Mouse (Mus musculus) left cerebral cortex, adult 2 months (tissue): ENCODE results near the gene Rusc1. TPM values are rescaled to one million over a fixed set of nuclear protein-coding genes. Genes with fewer than 3 reads are reported as not detected.
"Not testable (repeated sequence)": the region's sequence is repeated elsewhere in the genome, so short reads cannot be mapped to it uniquely, and the experiment has no call there.

ENCODE experiments used
- DNase-seq, 2 experiments: peaks; one replicate each; pipeline ENCODE4 v3.0.0; 2021 to 2022; ENCODE audit warnings: low spot score in 2 of 2, mixed read lengths in 1 of 2; ENCODE audit errors: extremely low spot score in 1 of 2
- H3K27ac ChIP-seq: fragments of 200-600 bp; 2 replicates; pipeline ENCODE4 v1.8.1; 2022
- H3K4me3 ChIP-seq: fragments of 200-600 bp; 2 replicates; pipeline ENCODE4 v1.8.1; 2022
- CTCF ChIP-seq: fragments of 200-600 bp; IDR thresholded peaks from 2 replicates; pipeline ENCODE4 v1.8.1; 2022; ENCODE audit warnings: antibody characterized with exemption, mild to moderate bottlenecking, moderate library complexity
- intact Hi-C: fragments of 180-260 bp; cut with DNase I; formaldehyde crosslinking; loops from one replicate; pipeline ENCODE4 v1.15.1; 2025
- total RNA-seq, 2 experiments: library from RNA; stranded (reverse); gene quantifications; 2 replicates each; pipeline ENCODE4 v1.2.3; 2021

The Rusc1 gene
- total RNA-seq, 2 experiments from 2014 or later = 189 to 199 TPM

GRCm38 (mm10) chr3:89091811-89092508 is 1.2 kb downstream of the Rusc1 start:
- DNase-seq = no peak
- Histone ChIP-seq H3K27ac (peak overlapping the region; percentile 96), H3K4me3 (peak overlapping the region; percentile 86)
- intact Hi-C loops = loop anchor here (2.0 kb wide), 2 partner anchors 73 to 123 kb away; partner anchors contain the start of genes Clk2 and Thbs3
- TF ChIP-seq CTCF = no peak

- peak; percentile 84 to 90 for DNase-seq
- Histone ChIP-seq H3K27ac (peak overlapping the region; percentile 96), H3K4me3 (peak overlapping the region; percentile 86)
- peak; percentile 93 for TF ChIP-seq CTCF
- intact Hi-C loops = loop anchor here (2.0 kb wide), 1 partner anchor 74 kb away; the partner anchor contains the start of gene Clk2
These were observed 2.1 kb downstream of the Rusc1 start for GRCm38 (mm10) chr3:89090694-89091655.

- intact Hi-C loops = loop anchor here (2.0 kb wide), 1 partner anchor 75 kb away; the partner anchor contains the start of gene Clk2
- TF ChIP-seq CTCF = no peak
These were observed 3.1 kb downstream of the Rusc1 start for GRCm38 (mm10) chr3:89089882-89090591.

GRCm38 (mm10) chr3:89088974-89089373 is 4.1 kb downstream of the Rusc1 start:
- Histone ChIP-seq H3K4me3 (peak overlapping the region; percentile 86), H3K27ac (no peak overlapping the region)
- intact Hi-C loops = no loop called here
- no peak for TF ChIP-seq CTCF
- no peak for DNase-seq

More at GRCm38 (mm10) chr3:89089882-89090591, 3.1 kb downstream of the Rusc1 start:
- peak; percentile 82 to 83 for DNase-seq
- H3K27ac ChIP-seq = peak overlapping the region; percentile 96
- H3K4me3 ChIP-seq = peak overlapping the region; percentile 86

GRCm38 (mm10) chr3:89087338-89088110 is 5.6 kb downstream of the Rusc1 start:
- H3K27ac ChIP-seq = 0 out of 2 replicates have a peak overlapping the region, but pooled peaks have one; percentile 30
- intact Hi-C loops = no loop called here
- TF ChIP-seq CTCF = peak; percentile 83
- peak; percentile 74 for DNase-seq
- no peak overlapping the region for H3K4me3 ChIP-seq

- DNase-seq = no peak
- no peak for TF ChIP-seq CTCF
- intact Hi-C loops = no loop called here
- peak overlapping the region; percentile 62 for H3K27ac ChIP-seq
- H3K4me3 ChIP-seq = no peak overlapping the region
These were observed 8.4 kb downstream of the Rusc1 start for GRCm38 (mm10) chr3:89084654-89085190.

- H3K4me3 ChIP-seq = no peak overlapping the region
- no peak for TF ChIP-seq CTCF
- no peak for DNase-seq
- peak overlapping the region; percentile 62 for H3K27ac ChIP-seq
- intact Hi-C loops = no loop called here
These were observed 9.0 kb downstream of the Rusc1 start for GRCm38 (mm10) chr3:89084133-89084532.

- H3K27ac ChIP-seq, DNase-seq, intact Hi-C loops, H3K4me3 ChIP-seq: not testable (repeated sequence)
These were observed 10.8 kb downstream of the Rusc1 start for GRCm38 (mm10) chr3:89082287-89082686.

GRCm38 (mm10) chr3:89077383-89077782 is 15.7 kb downstream of the Rusc1 start:
- DNase-seq = no peak
- Histone ChIP-seq H3K4me3 (no peak overlapping the region), H3K27ac (no peak overlapping the region)
- intact Hi-C loops = no loop called here
- no peak for TF ChIP-seq CTCF

- intact Hi-C loops = no loop called here
- Histone ChIP-seq H3K27ac (no peak overlapping the region), H3K4me3 (no peak overlapping the region)
- no peak for DNase-seq
- TF ChIP-seq CTCF = no peak
These were observed 25.8 kb downstream of the Rusc1 start for GRCm38 (mm10) chr3:89067265-89067664.
